Mouse (Mus musculus): ENCODE measurements around the gene H2afv. TPM values are rescaled to one million over a fixed set of nuclear protein-coding genes. Genes with fewer than 3 reads are reported as not detected.

H2afv gene
- total RNA-seq, 1 experiment: 192 TPM

DNA sequence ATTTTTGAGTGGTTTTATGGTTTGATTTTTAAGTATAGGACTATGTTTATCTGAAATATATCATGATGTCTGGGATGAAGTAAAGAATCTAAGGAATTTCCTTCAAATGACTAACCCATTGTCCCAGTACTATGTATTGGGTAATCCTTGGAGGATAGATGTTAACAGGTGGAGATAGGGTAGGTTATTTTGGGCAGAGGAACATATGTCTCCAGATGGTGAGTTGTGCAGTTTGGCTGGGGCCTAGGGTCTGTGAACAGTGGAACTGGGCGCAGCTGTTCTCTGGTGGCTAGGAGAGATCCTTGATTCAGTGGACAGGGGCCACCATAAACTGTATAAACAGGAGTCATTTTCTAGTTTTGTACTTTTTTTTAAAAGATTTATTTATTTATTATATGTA lies 33.1 kb upstream of the H2afv start:
- peaks cover 7% of the 10 kb centered on the region for H3K36me3 ChIP-seq (ENCODE audit: control insufficient read depth, insufficient read depth, low read length, poor library complexity, severe bottlenecking)
- H3K4me3 ChIP-seq (ENCODE audit: insufficient read depth in 1 of 2, low read depth in 1 of 2, low read length in 2 of 2, poor library complexity in 1 of 2, severe bottlenecking in 1 of 2): no peak overlapping the region
- no peaks in the 10 kb centered on the region for H3K9me3 ChIP-seq (ENCODE audit: control insufficient read depth, insufficient read depth, low read depth, low read length)
- no peak for TF ChIP-seq CHD2 (IDR thresholded peaks at IDR 0.05; ENCODE audit: low read depth, low read length)
- no peak for TF ChIP-seq ZC3H11A (IDR thresholded peaks at IDR 0.05; ENCODE audit: borderline replicate concordance, low read depth, low read length)
- no peak for TF ChIP-seq MAFK (IDR thresholded peaks at IDR 0.05; ENCODE audit: insufficient read depth, low read depth, low read length)
- H3K4me1 ChIP-seq (ENCODE audit: control insufficient read depth in 2 of 2, insufficient read depth in 2 of 2, low read length in 2 of 2, poor library complexity in 1 of 2): peaks cover 4 to 14% of the 10 kb centered on the region in 2 experiments
- no peak for DNase-seq (ENCODE audit: low read depth, low spot score)
- H3K27ac ChIP-seq (ENCODE audit: insufficient read depth, low read depth, low read length, poor library complexity, severe bottlenecking): no peak overlapping the region
- H3K9ac ChIP-seq (ENCODE audit: insufficient read depth, low read depth, low read length, poor library complexity, severe bottlenecking): no peak overlapping the region
- in situ Hi-C loops (cut with MboI; ENCODE audit: low sequenced_read_pairs in 2 of 2, unreplicated experiment in 2 of 2): no loop called here

DNA sequence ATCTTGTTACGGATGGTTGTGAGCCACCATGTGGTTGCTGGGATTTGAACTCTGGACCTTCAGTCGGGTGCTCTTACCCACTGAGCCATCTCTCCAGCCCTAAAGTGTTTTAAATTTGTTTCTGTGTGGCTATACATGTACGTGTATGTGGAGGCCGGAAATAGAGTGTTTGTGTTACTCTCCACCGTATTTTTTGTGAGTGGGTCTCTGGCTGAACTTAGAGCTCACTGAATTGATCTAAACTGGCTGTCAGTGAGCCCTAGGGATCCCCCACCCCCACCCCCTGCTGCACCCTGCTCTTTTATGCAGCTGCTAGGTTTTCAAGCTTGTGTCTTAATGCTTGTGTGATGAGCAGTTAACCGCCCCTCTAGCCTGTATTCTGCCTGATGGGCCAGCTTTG lies 32.6 kb upstream of the H2afv start:
- in situ Hi-C loops (cut with MboI; ENCODE audit: low sequenced_read_pairs in 2 of 2, unreplicated experiment in 2 of 2): no loop called here

DNA sequence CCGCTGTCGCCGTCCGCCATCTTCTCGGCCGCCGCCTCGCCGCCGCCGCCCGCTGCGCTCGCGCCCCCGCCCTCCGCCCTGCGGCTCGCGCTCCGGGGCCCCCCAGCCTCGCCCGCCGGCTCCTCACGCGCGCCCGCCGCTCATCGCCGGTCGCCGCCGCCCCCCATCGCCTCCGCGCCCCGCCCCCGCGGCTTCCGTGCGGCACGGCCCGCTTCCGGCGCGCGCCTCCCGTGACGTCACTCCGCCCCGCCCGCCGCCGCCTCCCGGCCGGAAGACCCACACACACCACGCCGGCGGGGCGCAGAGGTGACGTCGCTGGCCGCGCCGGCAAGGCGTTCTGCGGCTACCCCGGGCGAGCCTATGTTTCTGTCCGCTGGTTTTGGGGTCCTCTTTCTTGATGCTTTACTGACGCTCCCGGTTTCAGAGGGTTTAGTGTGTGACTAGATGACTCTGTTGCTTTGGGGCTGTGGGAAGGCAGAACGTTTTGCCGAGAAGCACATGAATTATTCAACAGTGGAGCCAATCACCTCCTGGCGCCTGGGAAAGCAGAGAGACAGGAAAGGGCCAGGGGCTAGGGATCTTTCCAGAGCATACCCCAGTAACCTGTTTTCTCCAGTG lies 31.7 kb upstream of the H2afv start, which contains the start of gene Purb:
Purb (minus strand) TSS at position 51 of the 618 bp plus-strand sequence.
- peak within 1 kb of the TSS; percentile 88 to 99 for H3K4me3 ChIP-seq (ENCODE audit: insufficient read depth in 1 of 2, low read depth in 1 of 2, low read length in 2 of 2, poor library complexity in 1 of 2, severe bottlenecking in 1 of 2)
- no peak for TF ChIP-seq ZC3H11A (IDR thresholded peaks at IDR 0.05; ENCODE audit: borderline replicate concordance, low read depth, low read length)
- TF ChIP-seq HCFC1 (IDR thresholded peaks at IDR 0.05; ENCODE audit: borderline replicate concordance, insufficient read depth, low read length): peak; percentile 68
- H3K9me3 ChIP-seq (ENCODE audit: control insufficient read depth, insufficient read depth, low read depth, low read length): no peaks in the 10 kb centered on the region
- peaks cover 7% of the 10 kb centered on the region for H3K36me3 ChIP-seq (ENCODE audit: control insufficient read depth, insufficient read depth, low read length, poor library complexity, severe bottlenecking)
- H3K27ac ChIP-seq (ENCODE audit: insufficient read depth, low read depth, low read length, poor library complexity, severe bottlenecking): peak within 1 kb of the TSS; percentile 98
- in situ Hi-C loops (cut with MboI; ENCODE audit: low sequenced_read_pairs in 2 of 2, unreplicated experiment in 2 of 2): no loop called here
- peak; percentile 65 for DNase-seq (ENCODE audit: low read depth, low spot score)
- H3K4me1 ChIP-seq (ENCODE audit: control insufficient read depth in 2 of 2, insufficient read depth in 2 of 2, low read length in 2 of 2, poor library complexity in 1 of 2): peaks cover 6 to 19% of the 10 kb centered on the region in 2 experiments
- peak within 1 kb of the TSS; percentile 97 for H3K9ac ChIP-seq (ENCODE audit: insufficient read depth, low read depth, low read length, poor library complexity, severe bottlenecking)

More for the DNA sequence above, 32.6 kb upstream of the H2afv start:
- TF ChIP-seq ZC3H11A (IDR thresholded peaks at IDR 0.05; ENCODE audit: borderline replicate concordance, low read depth, low read length): no peak
- no peak for TF ChIP-seq HCFC1 (IDR thresholded peaks at IDR 0.05; ENCODE audit: borderline replicate concordance, insufficient read depth, low read length)
- TF ChIP-seq ZNF384 (IDR thresholded peaks at IDR 0.05; ENCODE audit: low read depth, low read length): no peak
- no peak for TF ChIP-seq CHD2 (IDR thresholded peaks at IDR 0.05; ENCODE audit: low read depth, low read length)
- no peak for TF ChIP-seq MAFK (IDR thresholded peaks at IDR 0.05; ENCODE audit: insufficient read depth, low read depth, low read length)
- no peak for DNase-seq (ENCODE audit: low read depth, low spot score)
- Histone ChIP-seq H3K9me3 (ENCODE audit: control insufficient read depth, insufficient read depth, low read depth, low read length) (no peaks in the 10 kb centered on the region), H3K9ac (ENCODE audit: insufficient read depth, low read depth, low read length, poor library complexity, severe bottlenecking) (no peak overlapping the region), H3K4me3 (ENCODE audit: insufficient read depth in 1 of 2, low read depth in 1 of 2, low read length in 2 of 2, poor library complexity in 1 of 2, severe bottlenecking in 1 of 2) (no peak overlapping the region), H3K27ac (ENCODE audit: insufficient read depth, low read depth, low read length, poor library complexity, severe bottlenecking) (no peak overlapping the region), H3K4me1 (ENCODE audit: control insufficient read depth in 2 of 2, insufficient read depth in 2 of 2, low read length in 2 of 2, poor library complexity in 1 of 2) (peaks cover 4 to 14% of the 10 kb centered on the region in 2 experiments), H3K36me3 (ENCODE audit: control insufficient read depth, insufficient read depth, low read length, poor library complexity, severe bottlenecking) (peaks cover 7% of the 10 kb centered on the region)

DNA sequence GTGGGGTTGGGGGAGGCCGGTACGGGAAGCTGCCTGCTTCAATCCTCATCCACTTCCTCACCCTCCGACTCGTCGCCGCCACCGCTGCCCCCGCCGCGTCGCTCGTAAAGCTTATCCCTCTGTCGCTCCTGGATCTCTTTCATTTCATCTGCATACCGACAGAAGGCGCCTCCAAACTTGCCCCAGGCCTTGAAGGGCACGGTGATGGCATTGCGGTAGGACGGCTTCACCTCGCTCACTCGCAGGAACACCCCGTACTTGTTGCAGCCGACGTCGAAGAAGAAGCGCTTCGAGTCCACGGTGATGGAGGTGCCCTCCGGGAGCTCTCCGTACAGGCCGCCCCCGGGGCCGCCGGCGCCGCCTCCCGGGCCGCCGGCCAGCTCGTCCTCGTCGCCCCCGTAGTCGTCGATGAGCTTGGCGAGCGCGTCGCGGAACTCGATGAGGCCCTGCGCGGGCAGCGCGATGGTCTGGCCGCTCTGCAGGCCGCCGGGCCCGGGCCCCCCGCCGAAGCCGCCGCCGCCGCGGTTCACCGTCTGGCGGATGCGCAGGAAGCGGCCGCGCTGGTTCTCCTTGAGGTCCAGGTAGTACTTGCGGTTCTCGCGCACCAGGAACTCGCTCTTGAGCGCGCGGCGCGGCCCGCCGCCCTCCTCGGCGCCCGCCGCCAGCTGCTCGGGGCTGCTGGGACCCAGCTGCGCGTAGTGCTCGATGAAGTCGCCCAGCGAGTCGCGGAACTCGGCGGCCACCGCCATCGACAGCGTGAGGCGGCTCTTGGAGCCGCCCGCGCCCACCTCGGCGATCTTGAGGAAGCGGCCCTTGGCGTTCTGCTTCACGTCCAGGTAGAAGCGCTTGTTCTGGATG lies 30.9 kb upstream of the H2afv start:
- in situ Hi-C loops (cut with MboI; ENCODE audit: low sequenced_read_pairs in 2 of 2, unreplicated experiment in 2 of 2): no loop called here
- H3K4me3 ChIP-seq (ENCODE audit: insufficient read depth in 1 of 2, low read depth in 1 of 2, low read length in 2 of 2, poor library complexity in 1 of 2, severe bottlenecking in 1 of 2): peak overlapping the region; percentile 88 to 91
- H3K9me3 ChIP-seq (ENCODE audit: control insufficient read depth, insufficient read depth, low read depth, low read length): no peaks in the 10 kb centered on the region
- H3K4me1 ChIP-seq (ENCODE audit: control insufficient read depth in 2 of 2, insufficient read depth in 2 of 2, low read length in 2 of 2, poor library complexity in 1 of 2): peaks cover 6 to 22% of the 10 kb centered on the region in 2 experiments
- TF ChIP-seq CHD2 (IDR thresholded peaks at IDR 0.05; ENCODE audit: low read depth, low read length) (no peak), ZNF384 (IDR thresholded peaks at IDR 0.05; ENCODE audit: low read depth, low read length) (no peak), MAFK (IDR thresholded peaks at IDR 0.05; ENCODE audit: insufficient read depth, low read depth, low read length) (no peak), ZC3H11A (IDR thresholded peaks at IDR 0.05; ENCODE audit: borderline replicate concordance, low read depth, low read length) (no peak), HCFC1 (IDR thresholded peaks at IDR 0.05; ENCODE audit: borderline replicate concordance, insufficient read depth, low read length) (no peak)
- no peak for DNase-seq (ENCODE audit: low read depth, low spot score)
- peak overlapping the region; percentile 84 for H3K27ac ChIP-seq (ENCODE audit: insufficient read depth, low read depth, low read length, poor library complexity, severe bottlenecking)
- peaks cover 9% of the 10 kb centered on the region for H3K36me3 ChIP-seq (ENCODE audit: control insufficient read depth, insufficient read depth, low read length, poor library complexity, severe bottlenecking)
- H3K9ac ChIP-seq (ENCODE audit: insufficient read depth, low read depth, low read length, poor library complexity, severe bottlenecking): peak overlapping the region; percentile 80
